Mouse (Mus musculus): ENCODE results near the gene Ubxn10.

GRCm38 (mm10) chr4:138719264-138719596 lies 17.7 kb downstream of the Ubxn10 start:
- TF ChIP-seq CTCF (IDR thresholded peaks at IDR 0.05; ENCODE audit: borderline replicate concordance, control insufficient read depth, extremely low read depth, insufficient read depth, low read length, poor library complexity) = no peak
- TF ChIP-seq POLR2A (IDR thresholded peaks at IDR 0.05; ENCODE audit: control insufficient read depth, extremely low read depth, insufficient read depth, low read length, poor library complexity) = no peak

Data from thymus, adult 2 months (tissue).